Mouse (Mus musculus) intestine, embryonic 16.5 days (tissue): ENCODE data around the gene Stard7. TPM values are rescaled to one million over a fixed set of nuclear protein-coding genes. Genes with fewer than 3 reads are reported as not detected.

Experiments used
- ATAC-seq: fragments of 200-750 bp; cut with Nextera tagmentation; 2 replicates; pipeline ENCODE4 v1.8.0; 2017; ENCODE audit warnings: moderate TSS enrichment, moderate library complexity
- H3K27ac ChIP-seq: fragments of 300-500 bp; sonication (generic); 2 replicates; pipeline ENCODE4 v1.5.1; 2014; ENCODE audit warnings: mild to moderate bottlenecking, low read length
- H3K27me3 ChIP-seq: fragments of 300-500 bp; sonication (generic); replicated peaks from 2 replicates; pipeline ENCODE4 v1.6.1; 2014; ENCODE audit warnings: low read length, control low read depth, mixed read lengths; ENCODE audit not compliant: control insufficient read depth, insufficient read depth
- H3K36me3 ChIP-seq: fragments of 300-500 bp; sonication (generic); 2 replicates; pipeline ENCODE4 v1.6.1; 2014; ENCODE audit warnings: low read length, control low read depth; ENCODE audit not compliant: control insufficient read depth, insufficient read depth
- H3K4me1 ChIP-seq: fragments of 300-500 bp; sonication (generic); 2 replicates; pipeline ENCODE4 v1.6.1; 2014; ENCODE audit warnings: low read length, control low read depth, mixed read lengths; ENCODE audit not compliant: control insufficient read depth, insufficient read depth
- H3K4me2 ChIP-seq: fragments of 300-500 bp; sonication (generic); 2 replicates; pipeline ENCODE4 v1.6.1; 2014; ENCODE audit warnings: low read depth, low read length, control low read depth
- H3K4me3 ChIP-seq: fragments of 300-500 bp; sonication (generic); 2 replicates; pipeline ENCODE4 v1.5.1; 2014; ENCODE audit warnings: mild to moderate bottlenecking, low read length
- H3K9ac ChIP-seq: fragments of 300-500 bp; sonication (generic); 2 replicates; pipeline ENCODE4 v1.6.1; 2014; ENCODE audit warnings: low read depth, low read length
- H3K9me3 ChIP-seq: fragments of 300-500 bp; sonication (generic); 2 replicates; pipeline ENCODE4 v1.6.1; 2016; ENCODE audit warnings: low read length, control low read depth; ENCODE audit not compliant: control insufficient read depth
- WGBS: fragments of 180-500 bp; shearing (Covaris S2); extraction: QIAGEN DNeasy Blood & Tissue Kit; methylation state at CpG from one replicate; pipeline ENCODE4 v1.1.7; 2014; 5-methylcytosine and 5-hydroxymethylcytosine counted together
- polyA plus RNA-seq: library from polyadenylated mRNA; unstranded; fragments of >200 nt; fragmentation: Nextera tagmentation; extraction: Ambion mirVana; gene quantifications from 2 replicates; pipeline ENCODE4 v1.2.1, GENCODE M21; 2015

The Stard7 gene
- 77.6 and 78.1 TPM in 2 replicates for polyA plus RNA-seq

- Histone ChIP-seq H3K9me3 (no peaks in the 10 kb centered on the region), H3K4me2 (peak within 1 kb of the TSS; percentile 80), H3K4me1 (peaks cover 7% of the 10 kb centered on the region), H3K4me3 (peak within 1 kb of the TSS; percentile 87), H3K9ac (peak within 1 kb of the TSS; percentile 93), H3K27me3 (no peaks in the 10 kb centered on the region), H3K36me3 (no peaks in the 10 kb centered on the region), H3K27ac (peak within 1 kb of the TSS; percentile 98)
- under 1% methylated on average over 49 of the region's 49 CpGs for WGBS
- ATAC-seq, result peak; percentile 99
These were observed at the start of gene Stard7 for GRCm38 (mm10) chr2:127269491-127270299. Gene Stard7 (plus strand): TSS chr2:127270218.

GRCm38 (mm10) chr2:127225261-127225660, 44.8 kb upstream of the Stard7 start:
- Histone ChIP-seq H3K9me3 (no peaks in the 10 kb centered on the region), H3K27ac (no peak overlapping the region), H3K36me3 (peaks cover 42% of the 10 kb centered on the region), H3K9ac (no peak overlapping the region), H3K4me2 (no peak overlapping the region), H3K4me3 (no peak overlapping the region), H3K27me3 (no peaks in the 10 kb centered on the region), H3K4me1 (no peaks in the 10 kb centered on the region)
- WGBS, result 97% methylated on average over 3 of the region's 3 CpGs
- no peak for ATAC-seq

GRCm38 (mm10) chr2:127237897-127238610, 32.0 kb upstream of the Stard7 start:
- Histone ChIP-seq H3K27ac (no peak overlapping the region), H3K4me2 (no peak overlapping the region), H3K9ac (no peak overlapping the region), H3K27me3 (no peaks in the 10 kb centered on the region), H3K9me3 (no peaks in the 10 kb centered on the region), H3K4me1 (no peaks in the 10 kb centered on the region), H3K36me3 (peaks cover 37% of the 10 kb centered on the region), H3K4me3 (no peak overlapping the region)
- WGBS, result 92% methylated on average over 11 of the region's 11 CpGs
- no peak for ATAC-seq

- WGBS, result 100% methylated on average over 2 of the region's 2 CpGs
These were observed 30.0 kb upstream of the Stard7 start for GRCm38 (mm10) chr2:127240065-127240464.

GRCm38 (mm10) chr2:127247592-127248333, 22.3 kb upstream of the Stard7 start, which contains the start of the genes Ciao1 and Tmem127:
Gene Ciao1 (minus strand): TSS chr2:127247816.
Gene Tmem127 (plus strand): TSS chr2:127247908.
- ATAC-seq, result peak; percentile 99
- Histone ChIP-seq H3K4me3 (peak within 1 kb of the TSS; percentile 98), H3K4me2 (peak within 1 kb of the TSS; percentile 90), H3K27me3 (no peaks in the 10 kb centered on the region), H3K9ac (peak within 1 kb of the TSS; percentile 93), H3K4me1 (peaks cover 21% of the 10 kb centered on the region), H3K36me3 (peaks cover 11% of the 10 kb centered on the region), H3K27ac (peak within 1 kb of the TSS; percentile 68), H3K9me3 (no peaks in the 10 kb centered on the region)
- under 1% methylated on average over 53 of the region's 53 CpGs for WGBS

More at GRCm38 (mm10) chr2:127240065-127240464, 30.0 kb upstream of the Stard7 start:
- H3K9ac ChIP-seq, result no peak overlapping the region
- H3K4me1 ChIP-seq, result no peaks in the 10 kb centered on the region
- no peak overlapping the region for H3K27ac ChIP-seq
- H3K4me3 ChIP-seq, result no peak overlapping the region
- H3K9me3 ChIP-seq, result no peaks in the 10 kb centered on the region
- no peak for ATAC-seq
- H3K4me2 ChIP-seq, result no peak overlapping the region
- H3K36me3 ChIP-seq, result peaks cover 30% of the 10 kb centered on the region
- no peaks in the 10 kb centered on the region for H3K27me3 ChIP-seq

- peak; percentile 63 for ATAC-seq
- peaks cover 11% of the 10 kb centered on the region for H3K36me3 ChIP-seq
- H3K4me3 ChIP-seq, result peak overlapping the region; percentile 98
- H3K27ac ChIP-seq, result peak overlapping the region; percentile 68
- H3K9me3 ChIP-seq, result no peaks in the 10 kb centered on the region
- peaks cover 21% of the 10 kb centered on the region for H3K4me1 ChIP-seq
- H3K9ac ChIP-seq, result peak overlapping the region; percentile 93
- no peaks in the 10 kb centered on the region for H3K27me3 ChIP-seq
- under 1% methylated on average over 39 of the region's 39 CpGs for WGBS
- H3K4me2 ChIP-seq, result peak overlapping the region; percentile 90
These were observed 21.5 kb upstream of the Stard7 start for GRCm38 (mm10) chr2:127248334-127249004.

GRCm38 (mm10) chr2:127250291-127251008, 19.6 kb upstream of the Stard7 start:
- no peak overlapping the region for H3K4me3 ChIP-seq
- H3K9me3 ChIP-seq, result no peaks in the 10 kb centered on the region
- no peaks in the 10 kb centered on the region for H3K27me3 ChIP-seq
- peaks cover 4% of the 10 kb centered on the region for H3K36me3 ChIP-seq
- H3K4me2 ChIP-seq, result no peak overlapping the region
- H3K27ac ChIP-seq, result no peak overlapping the region
- WGBS, result 88% methylated on average over 9 of the region's 9 CpGs
- peaks cover 21% of the 10 kb centered on the region for H3K4me1 ChIP-seq
- no peak for ATAC-seq
- H3K9ac ChIP-seq, result no peak overlapping the region

GRCm38 (mm10) chr2:127251457-127251856, 18.6 kb upstream of the Stard7 start:
- no peaks in the 10 kb centered on the region for H3K9me3 ChIP-seq
- 79% methylated on average over 3 of the region's 3 CpGs for WGBS
- no peak overlapping the region for H3K4me2 ChIP-seq
- H3K27ac ChIP-seq, result no peak overlapping the region
- no peaks in the 10 kb centered on the region for H3K27me3 ChIP-seq
- peaks cover 21% of the 10 kb centered on the region for H3K4me1 ChIP-seq
- H3K36me3 ChIP-seq, result no peaks in the 10 kb centered on the region
- H3K9ac ChIP-seq, result no peak overlapping the region
- H3K4me3 ChIP-seq, result no peak overlapping the region
- no peak for ATAC-seq
